Mouse (Mus musculus): Measurements from ENCODE around the gene Mgat5.

DNA sequence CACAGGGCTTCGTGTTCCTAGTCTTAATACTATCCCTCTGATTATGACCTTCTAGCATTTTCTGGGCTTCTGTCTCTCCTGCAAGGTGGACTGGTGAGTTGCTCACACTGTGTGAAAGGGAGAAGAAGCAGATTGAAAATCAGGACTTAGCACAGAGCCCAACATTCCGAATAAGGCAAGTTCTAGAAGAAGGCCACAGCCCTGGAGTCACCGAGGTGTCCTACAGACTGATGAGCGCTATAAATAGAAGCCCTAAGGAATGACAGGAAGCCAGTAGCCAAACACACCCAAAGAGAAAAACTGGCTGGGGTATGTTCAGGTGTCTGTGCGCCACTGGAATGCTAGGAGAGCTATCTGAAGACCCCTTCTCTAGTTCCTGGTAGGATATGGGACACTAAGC, 68.5 kb downstream of the Mgat5 start:
- no peak for TF ChIP-seq GATA1 (IDR thresholded peaks at IDR 0.05; ENCODE audit: low read length)
- TF ChIP-seq TAL1 (IDR thresholded peaks at IDR 0.05; ENCODE audit: low read length), result no peak

Measured in erythroblast, embryonic 14.5 days (primary cell).